Mouse (Mus musculus) left cerebral cortex, postnatal 4 days (tissue): ENCODE measurements around the gene Chmp2a. TPM values are rescaled to one million over a fixed set of nuclear protein-coding genes. Genes with fewer than 3 reads are reported as not detected.

Source experiments
- DNase-seq: peaks from one replicate; pipeline ENCODE4 v3.0.0-alpha.2; 2022
- intact Hi-C: fragments of 180-260 bp; cut with DNase I; formaldehyde crosslinking; loops from one replicate; pipeline ENCODE4 v1.15.1; 2025
- total RNA-seq, 2 experiments: library from RNA; stranded (reverse); gene quantifications; 2 replicates each; pipeline ENCODE4 v1.2.3; 2021

Gene Chmp2a
- total RNA-seq, 2 experiments from 2014 or later = 120 to 122 TPM

DNA sequence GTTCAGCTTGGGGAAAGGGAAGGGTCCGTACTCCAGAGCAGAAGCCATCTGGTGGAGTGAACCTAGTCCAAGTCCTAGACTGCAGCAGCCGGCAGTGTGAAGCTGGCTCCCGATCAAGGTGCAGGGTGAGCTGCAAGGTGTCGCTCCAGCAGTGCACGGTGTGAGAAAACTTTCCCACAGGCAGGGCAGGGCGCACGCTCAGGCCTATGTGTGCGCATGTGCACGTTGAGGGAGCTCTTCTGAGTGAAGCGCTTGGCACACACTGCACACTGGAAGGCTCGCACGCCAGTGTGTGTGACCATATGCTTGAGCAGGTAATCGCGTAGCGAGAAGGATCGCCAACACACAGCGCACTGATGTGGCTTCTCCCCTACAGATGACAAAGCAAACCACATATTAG is 28.6 kb downstream of the Chmp2a start:
- intact Hi-C loops = no loop called here
- no peak for DNase-seq

DNA sequence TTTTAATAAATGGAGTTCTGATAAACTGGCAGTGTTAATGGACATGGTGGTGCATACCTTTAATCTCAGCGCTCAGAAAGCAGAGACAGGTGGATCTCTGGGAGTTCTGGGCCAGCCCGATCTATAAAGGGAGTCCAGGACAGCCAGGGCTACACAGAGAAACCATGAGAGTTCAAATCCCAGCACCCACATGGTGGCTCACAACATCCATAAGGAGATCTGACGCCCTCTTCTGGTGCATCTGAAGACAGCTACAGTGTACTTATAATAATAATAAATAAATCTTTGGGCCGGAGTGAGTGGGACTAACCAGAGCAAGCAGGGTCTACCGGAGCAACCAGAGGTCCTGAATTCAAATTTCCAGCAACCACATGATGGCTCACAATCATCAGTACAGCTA is 31.2 kb downstream of the Chmp2a start:
- no peak for DNase-seq
- intact Hi-C loops = no loop called here

DNA sequence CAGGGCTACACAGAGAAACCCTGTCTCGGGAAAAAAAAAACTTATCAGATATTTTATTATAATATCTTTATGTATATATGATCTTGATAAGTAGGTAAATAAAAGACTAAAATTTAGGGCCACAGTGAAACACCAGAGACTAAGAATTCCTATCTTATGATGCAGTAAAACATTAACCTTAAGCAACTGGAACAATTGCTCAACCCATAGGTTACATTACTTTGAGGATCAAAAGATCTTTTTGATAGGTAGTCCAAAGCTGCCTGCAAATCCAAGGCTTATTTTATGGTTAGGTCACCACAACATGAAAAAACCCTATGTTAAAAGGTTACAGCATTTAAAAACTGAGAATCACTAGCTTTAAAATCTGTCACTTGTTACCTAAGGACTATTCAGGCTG is 33.0 kb downstream of the Chmp2a start:
- DNase-seq = no peak
- intact Hi-C loops = no loop called here

DNA sequence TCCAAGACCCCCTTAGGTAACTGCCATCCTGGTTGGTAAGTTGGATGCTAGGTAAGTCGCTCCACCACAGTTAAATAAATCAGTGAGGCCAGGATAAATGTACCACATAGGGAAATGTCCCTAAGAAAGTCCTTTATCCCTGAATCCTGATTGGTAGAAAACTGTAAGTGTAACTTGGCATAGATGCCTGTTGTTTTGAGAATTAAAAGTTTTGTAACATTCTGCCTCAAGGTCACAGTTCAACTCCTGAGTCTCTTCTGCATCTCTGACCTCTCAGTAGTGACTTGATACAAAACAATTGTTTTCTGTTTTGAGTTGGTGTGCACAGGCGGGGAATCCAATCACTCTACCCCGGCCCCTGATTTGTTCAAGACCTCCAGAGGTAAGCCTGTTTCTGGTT is 35.8 kb downstream of the Chmp2a start, which contains the start of gene Trim28:
Trim28 (plus strand) TSS at position 264 of the 400 bp plus-strand sequence.
- no peak for DNase-seq
- intact Hi-C loops = no loop called here

DNA sequence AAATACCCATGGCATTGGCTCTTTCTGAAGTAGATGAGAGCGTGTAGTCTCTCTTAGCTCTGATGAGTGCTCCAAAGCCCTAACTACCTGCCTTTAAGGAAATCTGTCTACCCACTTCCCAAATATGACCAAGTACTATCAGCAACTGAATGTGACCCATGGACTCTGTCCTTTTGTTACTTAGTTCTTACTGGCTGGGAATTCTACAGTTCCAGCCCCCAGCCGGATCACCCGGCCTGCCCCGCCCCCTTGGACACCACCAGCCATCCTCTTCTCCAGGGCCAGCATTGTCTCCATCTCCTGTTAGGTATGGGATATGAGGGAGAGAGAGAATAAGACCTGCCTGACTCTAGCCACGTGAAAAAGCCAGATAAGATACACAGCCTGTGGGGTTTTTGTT is 36.6 kb downstream of the Chmp2a start, which contains the start of gene Slc27a5:
Slc27a5 (minus strand) TSS at position 140 of the 400 bp plus-strand sequence.
- no peak for DNase-seq
- intact Hi-C loops = no loop called here

DNA sequence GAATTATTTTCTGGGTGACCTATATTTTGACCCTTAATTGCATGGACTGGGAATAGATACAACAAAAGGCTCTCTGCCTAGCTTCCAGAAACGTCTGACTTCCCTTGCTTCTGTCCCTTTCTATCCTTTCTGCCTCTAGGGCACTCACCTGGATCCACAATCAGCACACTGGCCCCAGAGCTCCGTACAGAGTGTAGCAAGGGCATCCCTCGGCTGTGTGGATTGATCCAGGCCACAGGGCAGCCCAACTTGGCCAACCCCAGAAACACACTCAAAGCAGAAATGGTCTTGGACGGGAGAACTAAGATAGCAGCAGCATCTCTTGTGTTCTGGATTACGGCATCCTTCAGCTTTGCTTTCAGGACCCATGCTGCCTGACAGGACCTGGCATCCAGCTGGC is 37.4 kb downstream of the Chmp2a start:
- intact Hi-C loops = no loop called here
- no peak for DNase-seq

DNA sequence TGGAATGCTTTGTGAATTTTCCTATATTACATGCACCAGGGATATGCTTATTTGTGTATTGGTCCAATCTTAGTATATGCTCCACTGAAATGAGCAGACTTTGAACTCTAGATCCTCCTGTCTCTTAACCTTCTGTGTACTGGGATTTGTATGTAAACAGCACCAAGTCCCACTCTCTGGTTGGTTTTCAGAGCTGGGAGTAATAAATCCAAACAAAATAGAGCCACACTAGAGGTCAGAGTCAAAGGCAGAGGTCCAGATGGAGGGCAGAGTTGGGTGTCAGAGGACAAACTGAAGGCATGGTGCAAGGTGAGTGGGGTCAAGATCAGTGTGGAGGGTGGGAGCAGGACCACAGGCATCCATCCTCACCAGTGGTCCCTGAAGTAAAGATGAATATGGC is 38.7 kb downstream of the Chmp2a start:
- intact Hi-C loops = no loop called here
- DNase-seq = no peak

DNA sequence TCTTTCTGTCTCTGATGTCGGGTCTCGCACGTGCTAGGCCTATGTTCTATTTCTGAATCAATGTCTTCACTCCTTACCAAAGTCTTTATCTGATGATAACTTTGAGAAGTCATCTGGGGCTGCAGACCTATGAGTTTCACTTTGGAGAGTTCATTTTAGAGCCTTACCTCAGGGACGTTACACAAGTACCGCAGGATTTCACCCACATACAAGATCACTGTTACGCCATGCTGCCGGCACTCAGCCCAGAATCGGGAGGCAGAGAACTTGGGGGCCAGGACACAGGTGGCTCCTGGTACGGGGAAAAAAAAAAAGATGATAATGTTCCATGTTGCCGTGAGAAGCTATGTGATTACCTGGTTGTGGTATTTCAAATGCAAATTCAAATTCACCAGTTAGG is 41.5 kb downstream of the Chmp2a start:
- DNase-seq = no peak
- intact Hi-C loops = no loop called here

DNA sequence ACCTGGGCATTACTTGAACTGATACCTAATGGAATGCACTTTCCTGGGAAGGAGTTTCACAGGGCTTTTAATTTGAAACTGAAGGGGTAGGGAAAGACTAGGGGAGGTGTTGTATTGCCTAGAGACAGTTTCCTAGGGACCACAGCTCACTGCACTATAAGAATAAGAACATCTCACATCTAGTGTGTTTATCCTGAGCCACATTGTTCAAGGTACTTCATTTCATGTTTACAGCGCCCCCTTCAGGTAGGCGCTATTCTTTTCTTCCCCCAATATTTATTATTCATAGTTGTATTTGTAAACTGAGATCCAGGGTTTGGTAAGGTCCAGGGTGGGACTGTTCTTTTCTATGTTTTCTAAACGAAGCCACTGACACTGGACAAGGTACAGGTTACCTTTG is 42.4 kb downstream of the Chmp2a start:
- DNase-seq = no peak
- intact Hi-C loops = no loop called here

DNA sequence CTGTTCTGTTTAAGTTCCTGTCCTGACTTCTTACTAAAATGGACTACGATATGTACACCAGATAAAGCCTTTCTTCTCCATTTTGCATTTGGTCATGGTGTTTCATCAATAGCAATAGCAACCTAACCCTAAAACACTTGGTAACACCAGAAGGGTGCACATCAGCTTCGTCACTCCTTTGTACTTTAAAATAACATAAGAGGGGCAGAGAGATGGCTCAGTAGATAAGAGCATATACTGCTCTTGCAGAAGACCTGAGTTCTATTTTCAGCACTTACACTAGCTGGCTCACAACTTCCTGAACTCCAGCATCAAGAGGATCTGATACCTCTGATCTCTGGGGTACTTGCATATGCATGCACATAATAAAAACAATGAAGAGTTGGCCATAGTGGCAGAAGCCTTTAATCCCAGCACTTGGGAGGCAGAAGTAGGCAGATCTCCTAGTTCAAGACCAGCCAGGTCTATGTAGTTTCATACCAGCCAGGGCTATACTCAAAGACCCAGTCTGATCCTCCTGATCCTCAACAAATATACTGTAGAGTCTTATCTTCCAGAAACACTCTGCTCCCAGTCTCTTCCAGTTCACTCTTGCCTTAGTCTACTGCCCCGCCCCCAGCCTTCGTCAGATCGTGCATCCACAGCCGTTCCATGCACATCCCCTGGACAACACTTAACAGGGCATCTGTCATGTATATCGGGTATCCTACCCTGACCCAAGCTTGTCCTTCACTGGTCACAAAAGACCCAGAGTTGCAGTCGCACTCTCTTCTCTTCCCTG is 47.0 kb downstream of the Chmp2a start:
- intact Hi-C loops = no loop called here
- DNase-seq = no peak

DNA sequence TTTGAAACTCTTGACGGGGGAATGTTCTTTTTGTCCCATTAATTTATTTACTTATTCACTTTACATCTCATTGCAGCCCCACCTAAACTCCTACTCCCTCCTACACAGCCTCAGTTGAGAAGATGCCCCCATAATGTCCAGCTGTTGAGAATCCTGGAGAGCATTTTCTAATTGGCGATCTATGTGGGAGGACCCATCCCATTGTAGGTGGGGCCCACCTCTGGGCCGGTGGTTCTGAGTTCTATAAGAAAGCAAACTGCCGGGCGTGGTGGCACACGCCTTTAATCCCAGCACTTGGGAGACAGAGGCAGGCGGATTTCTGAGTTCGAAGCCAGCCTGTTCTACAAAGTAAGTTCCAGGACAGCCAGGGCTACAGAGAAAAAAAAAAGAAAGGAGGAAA is 47.7 kb downstream of the Chmp2a start:
- intact Hi-C loops = no loop called here
- no peak for DNase-seq

DNA sequence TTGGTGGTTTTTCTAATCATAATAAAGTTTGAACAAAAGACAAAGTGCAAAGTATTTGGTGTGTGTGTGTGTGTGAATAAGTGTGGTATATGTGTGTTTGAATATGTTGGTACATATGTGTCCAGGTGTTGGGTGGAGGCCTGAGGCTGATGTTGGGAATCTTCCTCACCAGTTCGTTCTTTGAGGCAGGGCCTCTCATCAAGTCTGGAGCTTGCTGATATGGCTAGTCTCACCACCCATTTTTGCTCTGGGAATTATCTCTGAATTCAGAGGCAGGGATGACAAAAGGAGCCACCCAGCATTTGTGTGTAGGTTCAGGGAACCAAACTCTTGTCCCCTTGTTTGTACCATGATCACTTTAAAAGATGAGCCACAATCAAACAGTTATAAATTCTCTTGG is 48.9 kb downstream of the Chmp2a start:
- DNase-seq = no peak
- intact Hi-C loops = no loop called here

Other genes starting within 250 kb of the Chmp2a start
- 10 to 100 TPM; 28.0 to 32.9 TPM for gene Zscan18, start 231.2 kb downstream of the Chmp2a start, total RNA-seq
- gene Zfp329, start 215.9 kb downstream of the Chmp2a start, total RNA-seq = 10 to 100 TPM; 25.9 to 26.3 TPM
- gene Zfp110, start 200.0 kb downstream of the Chmp2a start, total RNA-seq = 10 to 100 TPM; 20.7 to 22.7 TPM
- gene Zfp128, start 153.6 kb downstream of the Chmp2a start, total RNA-seq = 10 to 100 TPM in 1 of 2 experiments, 1 to 10 TPM in 1; 9.9 to 10.2 TPM
- gene Zscan22, start 137.0 kb downstream of the Chmp2a start, total RNA-seq = 10 to 100 TPM; 13.1 to 13.7 TPM
- 100 to 1,000 TPM; 784 to 787 TPM for gene Rps5, start 112.5 kb downstream of the Chmp2a start, total RNA-seq
- gene Rnf225, start 107.4 kb downstream of the Chmp2a start, total RNA-seq = 1 to 10 TPM; 1.2 to 1.6 TPM
- gene Zfp324, start 69.0 kb downstream of the Chmp2a start, total RNA-seq = 10 to 100 TPM; 17.5 to 17.8 TPM
- 1 to 10 TPM; 8.6 to 9.0 TPM for gene Zfp446, start 57.0 kb downstream of the Chmp2a start, total RNA-seq
- gene Slc27a5, start 36.6 kb downstream of the Chmp2a start, total RNA-seq = under 1 TPM; 0.32 to 0.36 TPM
- 100 to 1,000 TPM; 412 to 415 TPM for gene Trim28, start 35.7 kb downstream of the Chmp2a start, total RNA-seq
- gene Zbtb45, start 24.8 kb downstream of the Chmp2a start, total RNA-seq = 10 to 100 TPM; 35.1 to 36.6 TPM
- 100 to 1,000 TPM; 198 to 213 TPM for gene Ube2m, start 3.5 kb upstream of the Chmp2a start, total RNA-seq
- gene Mzf1, start 20.0 kb upstream of the Chmp2a start, total RNA-seq = 10 to 100 TPM; 13.7 to 17.3 TPM
- under 1 TPM; 0.06 to 0.08 TPM for gene Vmn1r85, start 60.4 kb upstream of the Chmp2a start, total RNA-seq
- gene Vmn1r86, start 85.1 kb upstream of the Chmp2a start, total RNA-seq = not detected
- not detected for gene Vmn1r87, start 105.3 kb upstream of the Chmp2a start, total RNA-seq
- gene Vmn1r88, start 124.8 kb upstream of the Chmp2a start, total RNA-seq = under 1 TPM; 0.16 to 0.22 TPM
- not detected for gene Vmn1r89, start 178.2 kb upstream of the Chmp2a start, total RNA-seq
- gene Lig1, start 242.5 kb upstream of the Chmp2a start, total RNA-seq = 10 to 100 TPM; 21.1 to 24.0 TPM
- 10 to 100 TPM; 18.6 to 18.7 TPM for gene Zswim9, start 243.9 kb upstream of the Chmp2a start, total RNA-seq